Mouse (Mus musculus): ENCODE results near the gene Dusp9. TPM values are rescaled to one million over a fixed set of nuclear protein-coding genes. Genes with fewer than 3 reads are reported as not detected.

Gene Dusp9
- polyA plus RNA-seq, 1 experiment: 4.3 TPM

DNA sequence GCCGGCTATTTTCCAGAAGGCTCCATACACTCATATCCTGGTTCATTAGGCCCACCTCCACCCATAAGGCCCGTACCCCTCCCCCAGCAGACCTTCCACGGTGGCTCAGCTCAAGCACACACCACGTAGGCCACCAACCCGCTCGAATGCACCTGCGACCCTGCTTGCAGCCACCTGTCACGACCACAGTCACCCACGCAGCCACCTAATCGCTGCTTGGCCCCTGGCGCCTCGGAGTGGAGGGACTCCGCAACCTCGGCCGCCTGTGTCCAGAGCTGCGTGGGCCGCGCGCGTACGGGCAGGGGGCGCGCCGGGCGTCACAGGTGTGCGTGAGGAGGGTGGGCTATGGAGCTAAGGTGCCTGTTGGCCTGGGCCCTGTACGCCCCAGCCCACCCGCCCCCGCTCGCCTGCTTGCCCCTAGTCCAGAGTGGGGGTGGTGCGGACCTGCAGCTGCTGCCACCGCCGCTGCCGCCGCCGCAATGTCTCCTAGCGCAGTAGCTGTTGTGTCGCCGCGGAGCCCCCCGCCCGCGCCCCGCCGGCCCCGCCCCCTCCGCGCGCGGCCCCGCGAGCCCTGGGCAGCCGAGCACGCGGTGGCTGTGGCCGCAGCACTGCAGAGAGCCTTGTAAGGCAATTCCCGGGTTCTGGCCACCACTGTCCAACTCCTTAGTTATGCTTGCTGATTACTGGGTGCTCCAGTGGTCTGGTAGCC is 20.5 kb downstream of the Dusp9 start, which contains the start of gene Pnck:
Gene Pnck, minus strand, starts transcription at position 543 of the 709 bp plus-strand sequence.
- H3K27ac ChIP-seq (ENCODE audit: insufficient read depth, low read length): no peak within 1 kb of the TSS
- no peak within 1 kb of the TSS; the same call in 1 of the 2 replicates for H3K4me3 ChIP-seq (ENCODE audit: insufficient read depth, low read length)
- TF ChIP-seq CTCF (IDR thresholded peaks at IDR 0.05; ENCODE audit: borderline replicate concordance, insufficient read depth, low read length) (no peak), POLR2A (IDR thresholded peaks at IDR 0.05; ENCODE audit: low read depth, low read length) (no peak)
- no peaks in the 10 kb centered on the region for H3K4me1 ChIP-seq (ENCODE audit: control insufficient read depth, insufficient read depth, low read length)

DNA sequence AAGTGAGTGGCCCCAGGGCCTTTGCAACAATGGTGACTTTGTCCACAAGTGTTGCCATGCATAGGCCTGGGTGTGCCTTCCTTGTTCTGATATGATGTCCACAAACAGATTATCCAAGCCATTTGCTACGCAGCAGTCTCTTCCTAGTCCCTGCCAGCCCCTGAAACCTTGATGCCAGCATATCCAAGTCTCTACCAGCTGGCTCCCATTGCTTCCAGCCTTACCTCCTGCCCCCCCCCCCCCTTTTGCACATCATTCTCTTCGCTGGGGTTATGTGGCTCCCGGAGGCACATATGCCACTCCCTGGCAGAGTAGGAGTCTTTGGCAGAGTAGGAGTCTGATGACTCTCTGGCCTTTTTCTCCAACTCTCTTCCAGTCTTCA is 21.1 kb downstream of the Dusp9 start:
- TF ChIP-seq CTCF (IDR thresholded peaks at IDR 0.05; ENCODE audit: borderline replicate concordance, insufficient read depth, low read length) (no peak), POLR2A (IDR thresholded peaks at IDR 0.05; ENCODE audit: low read depth, low read length) (no peak)
- no peak overlapping the region; the same call in 1 of the 2 replicates for H3K4me3 ChIP-seq (ENCODE audit: insufficient read depth, low read length)
- H3K27ac ChIP-seq (ENCODE audit: insufficient read depth, low read length): no peak overlapping the region
- no peaks in the 10 kb centered on the region for H3K4me1 ChIP-seq (ENCODE audit: control insufficient read depth, insufficient read depth, low read length)

DNA sequence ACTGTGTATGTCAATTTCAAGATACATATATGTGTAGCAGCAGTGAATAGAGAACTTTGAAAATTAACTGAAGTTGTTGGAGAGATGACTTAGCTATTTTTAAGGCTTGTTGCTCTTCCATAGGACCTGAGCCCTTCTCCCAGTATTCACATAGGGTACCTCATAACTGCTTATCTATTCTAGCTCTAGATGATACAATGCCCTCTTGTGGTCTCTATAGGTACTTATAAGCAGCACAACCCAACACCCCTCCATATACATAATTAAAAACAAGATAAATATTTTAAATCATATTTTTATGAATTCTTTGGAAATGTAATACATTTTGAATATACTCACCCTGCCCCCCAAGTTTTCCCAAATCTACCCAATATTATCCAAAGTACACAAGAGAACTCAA is 23.9 kb downstream of the Dusp9 start:
- TF ChIP-seq POLR2A (IDR thresholded peaks at IDR 0.05; ENCODE audit: low read depth, low read length): no peak
- no peak for TF ChIP-seq CTCF (IDR thresholded peaks at IDR 0.05; ENCODE audit: borderline replicate concordance, insufficient read depth, low read length)
- Histone ChIP-seq H3K4me3 (ENCODE audit: insufficient read depth, low read length) (no peak overlapping the region), H3K4me1 (ENCODE audit: control insufficient read depth, insufficient read depth, low read length) (no peaks in the 10 kb centered on the region), H3K27ac (ENCODE audit: insufficient read depth, low read length) (no peak overlapping the region)

DNA sequence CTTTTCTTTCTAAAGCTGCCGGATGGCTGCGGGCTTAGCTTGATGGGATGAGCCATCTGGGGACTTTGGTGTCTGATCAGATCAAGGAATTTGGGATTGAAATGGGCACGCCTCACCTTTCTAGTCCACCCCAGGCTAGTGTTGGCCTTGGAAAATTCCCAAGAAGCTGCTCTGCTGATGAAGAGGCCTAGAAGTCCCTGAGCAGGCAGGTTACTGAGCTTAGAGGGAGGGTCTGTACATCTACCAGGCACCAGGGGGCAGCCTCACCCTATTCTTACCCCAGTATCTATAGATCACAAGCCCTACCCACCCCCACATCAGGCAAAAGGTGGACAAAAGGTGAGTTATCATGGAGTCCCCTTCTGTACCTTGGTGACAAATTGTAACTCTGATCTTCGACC is 32.8 kb downstream of the Dusp9 start:
- TF ChIP-seq CTCF (IDR thresholded peaks at IDR 0.05; ENCODE audit: borderline replicate concordance, insufficient read depth, low read length) (peak; percentile 16; the same call in 1 of the 2 replicates), POLR2A (IDR thresholded peaks at IDR 0.05; ENCODE audit: low read depth, low read length) (no peak)
- peaks cover 3% of the 10 kb centered on the region; the same call in 1 of the 2 replicates for H3K4me1 ChIP-seq (ENCODE audit: control insufficient read depth, insufficient read depth, low read length)
- H3K4me3 ChIP-seq (ENCODE audit: insufficient read depth, low read length): no peak overlapping the region
- H3K27ac ChIP-seq (ENCODE audit: insufficient read depth, low read length): no peak overlapping the region

DNA sequence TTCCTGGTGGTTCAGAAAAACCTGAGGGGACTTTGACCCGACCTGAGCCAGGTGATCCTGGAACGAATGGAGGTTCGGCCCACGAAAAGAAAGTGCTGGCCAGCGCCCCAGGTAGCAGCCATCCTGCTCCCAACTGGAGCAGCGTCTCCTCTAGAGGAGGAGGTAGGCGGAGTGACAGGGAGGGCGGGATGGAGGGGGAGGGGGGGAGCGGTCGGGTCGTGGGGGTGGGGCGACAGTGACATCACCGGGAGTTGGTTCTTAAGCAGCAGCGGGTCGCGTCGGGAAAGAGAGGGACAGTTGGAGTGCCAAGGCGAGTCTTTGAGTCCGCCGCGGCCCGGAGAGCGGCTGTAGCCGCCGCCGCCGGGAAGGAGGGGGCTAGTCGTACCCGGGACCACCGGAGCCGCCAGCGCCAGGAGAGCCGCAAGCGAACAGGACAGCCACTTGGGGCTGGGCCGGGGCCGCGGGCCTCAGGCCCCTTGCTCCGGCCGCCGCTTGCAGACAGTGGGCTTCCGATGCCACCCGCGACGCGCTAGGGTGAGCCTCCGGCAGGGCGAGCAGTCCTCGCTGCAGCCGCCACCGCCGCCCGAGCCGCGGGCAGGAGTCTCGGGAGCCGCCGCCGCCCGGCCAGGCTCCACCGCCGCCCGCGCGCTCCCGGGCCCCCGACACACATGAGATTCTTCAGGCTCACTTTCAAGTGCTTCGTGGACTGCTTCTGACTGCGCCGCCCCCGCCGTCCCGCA is 33.8 kb downstream of the Dusp9 start, which contains the start of gene Slc6a8:
Gene Slc6a8, plus strand, starts transcription at position 272 of the 740 bp plus-strand sequence.
- peaks cover 3% of the 10 kb centered on the region; the same call in 1 of the 2 replicates for H3K4me1 ChIP-seq (ENCODE audit: control insufficient read depth, insufficient read depth, low read length)
- TF ChIP-seq CTCF (IDR thresholded peaks at IDR 0.05; ENCODE audit: borderline replicate concordance, insufficient read depth, low read length) (no peak), POLR2A (IDR thresholded peaks at IDR 0.05; ENCODE audit: low read depth, low read length) (peak; percentile 96)
- H3K27ac ChIP-seq (ENCODE audit: insufficient read depth, low read length): peak within 1 kb of the TSS; percentile 19
- H3K4me3 ChIP-seq (ENCODE audit: insufficient read depth, low read length): peak within 1 kb of the TSS; percentile 80

DNA sequence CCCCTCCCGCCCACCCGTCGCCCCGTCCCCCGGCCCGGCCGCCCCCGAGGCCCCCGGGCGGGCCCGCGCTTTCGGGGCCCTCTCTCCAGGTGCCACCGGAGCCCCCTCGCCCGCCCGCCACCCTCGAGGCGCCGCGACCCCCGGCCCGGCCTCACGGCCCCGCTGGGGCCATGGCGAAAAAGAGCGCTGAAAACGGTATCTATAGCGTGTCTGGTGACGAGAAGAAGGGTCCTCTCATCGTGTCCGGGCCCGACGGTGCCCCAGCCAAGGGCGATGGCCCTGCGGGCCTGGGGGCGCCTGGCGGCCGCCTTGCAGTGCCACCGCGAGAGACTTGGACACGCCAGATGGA is 34.4 kb downstream of the Dusp9 start:
- H3K4me1 ChIP-seq (ENCODE audit: control insufficient read depth, insufficient read depth, low read length): peaks cover 3% of the 10 kb centered on the region; the same call in 1 of the 2 replicates
- H3K27ac ChIP-seq (ENCODE audit: insufficient read depth, low read length): peak overlapping the region; percentile 19; the same call in 1 of the 2 replicates
- TF ChIP-seq POLR2A (IDR thresholded peaks at IDR 0.05; ENCODE audit: low read depth, low read length): no peak
- TF ChIP-seq CTCF (IDR thresholded peaks at IDR 0.05; ENCODE audit: borderline replicate concordance, insufficient read depth, low read length): no peak
- peak overlapping the region; percentile 80 for H3K4me3 ChIP-seq (ENCODE audit: insufficient read depth, low read length)

DNA sequence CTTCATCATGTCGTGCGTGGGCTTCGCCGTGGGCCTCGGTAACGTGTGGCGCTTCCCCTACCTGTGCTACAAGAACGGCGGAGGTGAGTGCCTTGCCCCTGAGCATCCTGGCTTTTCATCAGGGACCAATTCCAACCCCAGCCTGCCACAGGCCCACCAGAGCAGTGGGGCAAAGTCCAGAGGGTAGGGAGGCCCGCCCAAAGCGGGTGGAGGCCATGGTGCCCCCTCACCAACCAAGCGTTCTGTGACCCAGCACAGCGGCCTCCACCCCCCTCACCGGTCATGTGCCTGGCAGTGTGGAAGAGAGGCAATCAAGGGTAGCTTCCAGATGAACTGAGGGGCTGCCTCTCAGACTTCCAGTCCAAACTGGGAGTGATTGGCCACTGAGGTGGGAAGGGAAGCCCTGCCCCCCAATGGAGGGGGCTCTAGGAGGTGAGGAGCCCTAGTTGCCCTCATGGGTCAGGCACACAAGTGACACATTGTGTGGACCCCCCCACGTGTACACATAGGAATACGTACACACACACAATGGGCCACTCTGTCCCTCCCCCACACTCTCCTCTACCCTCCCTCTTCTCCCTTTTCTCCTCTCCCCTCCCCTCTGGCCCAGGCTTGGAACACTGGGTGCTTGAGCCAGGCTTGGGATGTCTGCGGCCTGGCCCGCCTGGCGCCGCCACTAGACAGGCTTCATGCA is 34.9 kb downstream of the Dusp9 start:
- TF ChIP-seq CTCF (IDR thresholded peaks at IDR 0.05; ENCODE audit: borderline replicate concordance, insufficient read depth, low read length): no peak
- peak; percentile 27; the same call in 1 of the 2 replicates for TF ChIP-seq POLR2A (IDR thresholded peaks at IDR 0.05; ENCODE audit: low read depth, low read length)
- H3K4me3 ChIP-seq (ENCODE audit: insufficient read depth, low read length): peak overlapping the region; percentile 80
- H3K27ac ChIP-seq (ENCODE audit: insufficient read depth, low read length): peak overlapping the region; percentile 19
- H3K4me1 ChIP-seq (ENCODE audit: control insufficient read depth, insufficient read depth, low read length): peaks cover 3% of the 10 kb centered on the region; the same call in 1 of the 2 replicates

DNA sequence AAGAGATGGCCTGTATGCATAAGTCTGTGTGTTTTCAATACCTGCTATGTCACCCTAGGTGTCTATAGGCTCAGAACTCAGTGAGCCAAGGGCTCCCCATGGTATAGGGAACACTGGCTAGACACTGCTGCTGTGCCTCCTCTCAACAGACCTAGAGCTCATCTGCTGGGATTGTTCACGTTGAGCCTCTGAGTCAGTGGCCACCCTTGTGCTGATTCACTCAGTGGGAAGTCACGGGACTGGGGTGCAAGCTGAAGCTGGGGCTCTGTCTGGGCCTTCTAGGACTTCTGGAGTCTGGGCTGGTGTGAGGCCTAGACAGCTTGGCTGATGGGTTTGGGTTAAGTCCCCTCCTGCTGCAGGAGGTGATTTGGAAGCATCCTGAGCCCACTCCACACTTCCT is 36.0 kb downstream of the Dusp9 start:
- H3K27ac ChIP-seq (ENCODE audit: insufficient read depth, low read length): peak overlapping the region; percentile 39
- peak; percentile 47; the same call in 1 of the 2 replicates for TF ChIP-seq POLR2A (IDR thresholded peaks at IDR 0.05; ENCODE audit: low read depth, low read length)
- no peak for TF ChIP-seq CTCF (IDR thresholded peaks at IDR 0.05; ENCODE audit: borderline replicate concordance, insufficient read depth, low read length)
- H3K4me1 ChIP-seq (ENCODE audit: control insufficient read depth, insufficient read depth, low read length): peaks cover 3% of the 10 kb centered on the region; the same call in 1 of the 2 replicates
- H3K4me3 ChIP-seq (ENCODE audit: insufficient read depth, low read length): peak overlapping the region; percentile 80

DNA sequence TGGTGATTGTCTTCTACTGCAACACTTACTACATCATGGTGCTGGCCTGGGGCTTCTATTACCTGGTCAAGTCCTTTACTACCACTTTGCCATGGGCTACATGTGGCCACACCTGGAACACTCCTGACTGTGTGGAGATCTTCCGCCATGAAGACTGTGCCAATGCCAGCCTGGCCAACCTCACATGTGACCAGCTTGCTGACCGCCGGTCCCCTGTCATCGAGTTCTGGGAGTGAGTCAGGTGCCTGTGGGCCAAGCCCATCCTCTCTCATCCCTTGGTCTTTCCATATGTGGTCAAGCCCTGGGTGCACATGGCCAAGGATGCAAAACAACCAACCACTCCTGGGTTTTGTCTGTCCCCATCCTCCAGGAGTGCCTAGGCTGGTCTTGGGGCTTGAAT is 37.4 kb downstream of the Dusp9 start:
- no peak overlapping the region for H3K27ac ChIP-seq (ENCODE audit: insufficient read depth, low read length)
- TF ChIP-seq POLR2A (IDR thresholded peaks at IDR 0.05; ENCODE audit: low read depth, low read length) (no peak), CTCF (IDR thresholded peaks at IDR 0.05; ENCODE audit: borderline replicate concordance, insufficient read depth, low read length) (no peak)

More for the DNA sequence above, 37.4 kb downstream of the Dusp9 start:
- H3K4me1 ChIP-seq (ENCODE audit: control insufficient read depth, insufficient read depth, low read length): peaks cover 3% of the 10 kb centered on the region; the same call in 1 of the 2 replicates
- no peak overlapping the region for H3K4me3 ChIP-seq (ENCODE audit: insufficient read depth, low read length)
